8 mouse cellular contexts compared by ENCODE assay signal in genomic region chr5:143048232-143049012, GRCm38 (mm10).
DNase-seq lines count a peak whose midpoint lies in the region; ATAC-seq and TF ChIP-seq lines count a peak whose summit lies in the region.

No protein-coding gene starts in this region.

- TF ChIP-seq POLR2A in spleen, adult 2 months (IDR thresholded peaks at IDR 0.05; ENCODE audit: low read depth, low read length) = no peak

- H3K4me2 ChIP-seq in limb, embryonic 15.5 days = no peak overlapping the region
- no peak overlapping the region for H3K4me2 ChIP-seq in stomach, postnatal 0 days (replicated peaks; ENCODE audit: low read depth)

- TF ChIP-seq CTCF in spleen, adult 2 months (IDR thresholded peaks at IDR 0.05; ENCODE audit: extremely low read depth, insufficient read depth, insufficient read length, insufficient replicate concordance) = no peak
- no peak for TF ChIP-seq CTCF in stomach, postnatal 0 days (IDR thresholded peaks at IDR 0.05; ENCODE audit: low read depth)

- no peak overlapping the region for H3K4me3 ChIP-seq in spleen, adult 2 months (ENCODE audit: extremely low read depth, insufficient read depth, insufficient read length)
- no peak overlapping the region for H3K4me3 ChIP-seq in limb, embryonic 15.5 days
- H3K4me3 ChIP-seq in stomach, postnatal 0 days (ENCODE audit: low read depth, low read length) = no peak overlapping the region

- H3K9me3 ChIP-seq in limb, embryonic 15.5 days = no peaks in the 10 kb centered on the region
- H3K9me3 ChIP-seq in stomach, postnatal 0 days (ENCODE audit: control insufficient read depth, low read length) = no peaks in the 10 kb centered on the region

- DNase-seq in frontal cortex, adult 2 months (ENCODE audit: extremely low spot score in 1 of 2, low spot score in 1 of 2) = no peak
- peak in 1 of 2 experiments; percentile 38 for DNase-seq in spleen, adult 2 months (ENCODE audit: low read depth in 1 of 2, low spot score in 2 of 2)
- DNase-seq in spleen, adult 18-20 months = no peak
- no peak for DNase-seq in stomach, postnatal 0 days (ENCODE audit: low spot score)
- no peak for DNase-seq in ovary, postnatal 36 days (ENCODE audit: low spot score)
- no peak for DNase-seq in left cerebral cortex, adult 18-20 months (ENCODE audit: low spot score in 2 of 2)

- TF ChIP-seq EP300 in stomach, postnatal 0 days (optimal IDR thresholded peaks at IDR 0.05) = peak; percentile 56

- peaks cover 1% of the 10 kb centered on the region; the same call in 1 of the 2 replicates for H3K36me3 ChIP-seq in spleen, adult 2 months (ENCODE audit: control insufficient read depth, insufficient read depth, low read length)
- peaks cover 29% of the 10 kb centered on the region for H3K36me3 ChIP-seq in limb, embryonic 15.5 days
- no peaks in the 10 kb centered on the region for H3K36me3 ChIP-seq in stomach, postnatal 0 days (ENCODE audit: control insufficient read depth, insufficient read depth, low read length)

- peaks cover 14% of the 10 kb centered on the region; the same call in 1 of the 2 replicates for H3K4me1 ChIP-seq in spleen, adult 2 months (ENCODE audit: control insufficient read depth, insufficient read depth, insufficient read length)
- H3K4me1 ChIP-seq in limb, embryonic 15.5 days = peaks cover 17% of the 10 kb centered on the region
- peaks cover 8% of the 10 kb centered on the region for H3K4me1 ChIP-seq in stomach, postnatal 0 days (replicated peaks; ENCODE audit: control insufficient read depth, insufficient read depth)

- ATAC-seq in frontal cortex, adult (ENCODE audit: low TSS enrichment) = peak; percentile 20; the same call in 1 of the 2 replicates
- ATAC-seq in limb, embryonic 15.5 days (ENCODE audit: insufficient number of reproducible peaks, low FRiP score, low TSS enrichment, low read depth) = no peak; the same call in 1 of the 2 replicates
- ATAC-seq in stomach, postnatal 0 days (ENCODE audit: low FRiP score, low TSS enrichment) = peak; percentile 44; the same call in 1 of the 2 replicates

- peak overlapping the region; percentile 58 for H3K27ac ChIP-seq in spleen, adult 2 months (ENCODE audit: insufficient read depth, low read length)
- peak overlapping the region; percentile 75 for H3K27ac ChIP-seq in limb, embryonic 15.5 days
- peak overlapping the region; percentile 88 for H3K27ac ChIP-seq in stomach, postnatal 0 days (replicated peaks)

- H3K27me3 ChIP-seq in spleen, adult 2 months (ENCODE audit: control insufficient read depth, insufficient read depth, low read length) = no peaks in the 10 kb centered on the region
- H3K27me3 ChIP-seq in limb, embryonic 15.5 days = no peaks in the 10 kb centered on the region
- H3K27me3 ChIP-seq in stomach, postnatal 0 days (ENCODE audit: control insufficient read depth, insufficient read depth, low read length) = no peaks in the 10 kb centered on the region

- no peak overlapping the region for H3K9ac ChIP-seq in limb, embryonic 15.5 days
- peak overlapping the region; percentile 8; the same call in 1 of the 2 replicates for H3K9ac ChIP-seq in stomach, postnatal 0 days (ENCODE audit: low read length)
